Mouse (Mus musculus) small intestine, adult 2 months (tissue): Measurements from ENCODE around the gene Mettl16.

ENCODE experiments used
- CTCF ChIP-seq: fragments of 200-500 bp; IDR thresholded peaks from 2 replicates; pipeline ENCODE4 v1.5.1; 2012; ENCODE audit warnings: low read depth, mild to moderate bottlenecking, control low read depth, inconsistent platforms, low read length, moderate library complexity, mixed read lengths; ENCODE audit not compliant: insufficient replicate concordance, insufficient read length; ENCODE audit errors: extremely low read depth
- POLR2A ChIP-seq: fragments of 200-500 bp; IDR thresholded peaks from 2 replicates; pipeline ENCODE4 v1.6.1; 2012; ENCODE audit warnings: low read depth, mild to moderate bottlenecking, control low read depth, inconsistent platforms, low read length, moderate library complexity

DNA sequence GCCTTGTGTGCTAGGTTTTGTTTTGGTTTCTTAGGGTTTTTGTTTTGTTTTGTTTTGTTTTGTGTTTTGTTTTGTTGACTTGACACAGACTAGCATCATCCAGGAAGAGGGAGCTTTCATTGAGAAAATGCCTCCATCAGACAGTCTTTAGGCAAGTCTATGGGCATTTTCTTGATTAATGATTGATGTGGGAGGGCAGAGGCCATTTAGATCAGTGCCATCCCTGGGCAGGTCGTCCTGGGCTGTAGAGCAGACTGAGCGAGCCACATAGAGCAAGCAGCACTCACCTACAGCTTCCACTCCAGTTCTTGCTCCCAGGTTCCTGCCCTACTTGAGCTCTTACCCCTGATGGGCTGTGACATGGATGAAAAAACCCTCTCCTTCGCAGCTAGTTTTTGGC, 32.8 kb upstream of the Mettl16 start:
- TF ChIP-seq CTCF = no peak
- TF ChIP-seq POLR2A = no peak
